Mouse (Mus musculus): Measurements from ENCODE around the gene Rimklb. TPM values are rescaled to one million over a fixed set of nuclear protein-coding genes. Genes with fewer than 3 reads are reported as not detected.
"Not testable (repeated sequence)": the region's sequence is repeated elsewhere in the genome, so short reads cannot be mapped to it uniquely, and the experiment has no call there.

The Rimklb gene
- total RNA-seq (2021): 0.85 and 2.0 TPM in 2 replicates
- long read RNA-seq, experiment 1: 0 reads
- long read RNA-seq, experiment 2: 0 reads

GRCm38 (mm10) chr6:122498661-122499060 is at the start of gene Rimklb:
Gene Rimklb (minus strand): TSS chr6:122498761.
- DNase-seq: no peak

GRCm38 (mm10) chr6:122545948-122546347 is 47.4 kb upstream of the Rimklb start:
- DNase-seq: no peak

- no peak for DNase-seq
Observed at GRCm38 (mm10) chr6:122545289-122545882, 46.8 kb upstream of the Rimklb start.

- DNase-seq: no peak
Observed at GRCm38 (mm10) chr6:122544672-122545071, 46.1 kb upstream of the Rimklb start.

- no peak for DNase-seq
Observed at GRCm38 (mm10) chr6:122543574-122543973, 45.0 kb upstream of the Rimklb start.

GRCm38 (mm10) chr6:122542459-122542858 is 43.9 kb upstream of the Rimklb start:
- not testable (repeated sequence) for DNase-seq

GRCm38 (mm10) chr6:122539564-122539963 is 41.0 kb upstream of the Rimklb start:
- no peak for DNase-seq

- DNase-seq: no peak
Observed at GRCm38 (mm10) chr6:122534032-122534431, 35.5 kb upstream of the Rimklb start.

- DNase-seq: peak; percentile 21
Observed at GRCm38 (mm10) chr6:122532883-122533302, 34.3 kb upstream of the Rimklb start.

GRCm38 (mm10) chr6:122531466-122532174 is 33.1 kb upstream of the Rimklb start:
- no peak for DNase-seq

- no peak for DNase-seq
Observed at GRCm38 (mm10) chr6:122528136-122528535, 29.6 kb upstream of the Rimklb start.

GRCm38 (mm10) chr6:122527596-122527995 is 29.0 kb upstream of the Rimklb start:
- DNase-seq: no peak

GRCm38 (mm10) chr6:122523289-122523688 is 24.7 kb upstream of the Rimklb start:
- DNase-seq: no peak

GRCm38 (mm10) chr6:122522595-122522994 is 24.0 kb upstream of the Rimklb start:
- DNase-seq: peak; percentile 18

- no peak for DNase-seq
Observed at GRCm38 (mm10) chr6:122519384-122519783, 20.8 kb upstream of the Rimklb start.

- no peak for DNase-seq
Observed at GRCm38 (mm10) chr6:122517668-122518067, 19.1 kb upstream of the Rimklb start.

GRCm38 (mm10) chr6:122515762-122516161 is 17.2 kb upstream of the Rimklb start:
- DNase-seq: not testable (repeated sequence)

- DNase-seq: no peak
Observed at GRCm38 (mm10) chr6:122514312-122514711, 15.8 kb upstream of the Rimklb start.

GRCm38 (mm10) chr6:122512914-122513878 is 14.6 kb upstream of the Rimklb start:
- DNase-seq: no peak

GRCm38 (mm10) chr6:122508494-122508893 is 9.9 kb upstream of the Rimklb start:
- DNase-seq: no peak

GRCm38 (mm10) chr6:122505545-122505944 is 7.0 kb upstream of the Rimklb start, which contains the start of gene Mfap5:
Gene Mfap5 (plus strand): TSS chr6:122505845.
- no peak for DNase-seq

- no peak for DNase-seq
Observed at GRCm38 (mm10) chr6:122505041-122505440, 6.5 kb upstream of the Rimklb start.

GRCm38 (mm10) chr6:122496501-122496900 is 2.1 kb downstream of the Rimklb start:
- no peak for DNase-seq
